Mouse (Mus musculus): ENCODE results near the gene Stat3. TPM values are rescaled to one million over a fixed set of nuclear protein-coding genes. Genes with fewer than 3 reads are reported as not detected.

The Stat3 gene
- polyA plus RNA-seq, 1 experiment from 2014 or later: 53.4 TPM

DNA sequence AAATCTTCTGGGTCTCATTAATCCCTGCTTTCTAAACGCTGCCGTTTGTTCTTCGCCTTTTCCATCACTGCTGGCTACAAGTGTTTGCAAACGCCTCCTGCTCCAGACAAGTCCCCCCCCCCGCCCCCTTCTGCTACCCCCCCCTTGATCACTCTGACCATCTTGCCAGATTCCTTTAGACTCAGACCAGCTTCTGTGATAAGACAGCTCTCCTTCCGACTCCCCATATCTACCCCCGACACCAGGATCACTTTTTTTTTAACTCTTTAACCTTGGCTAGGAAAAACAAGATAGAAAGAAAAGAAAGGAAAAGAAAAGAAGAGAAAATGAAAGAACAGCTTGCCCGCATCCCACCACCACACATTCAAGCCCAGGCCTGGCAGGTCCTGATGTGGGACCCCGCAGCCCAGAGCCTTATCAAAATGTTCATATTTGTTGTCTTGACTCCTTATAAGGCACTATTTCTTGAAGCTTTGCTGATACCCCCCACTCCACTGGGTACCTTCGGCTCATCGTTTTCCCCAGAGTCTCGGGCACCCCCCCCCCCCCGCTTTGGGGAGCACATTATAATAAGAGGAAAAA lies 89.8 kb downstream of the Stat3 start:
- ATAC-seq (ENCODE audit: borderline replicate concordance, extremely low read depth, low FRiP score, low TSS enrichment): no peak
- H3K36me3 ChIP-seq: no peaks in the 10 kb centered on the region
- H3K4me2 ChIP-seq: peak overlapping the region; percentile 87
- 1% methylated on average over 13 of the region's 13 CpGs for WGBS
- peak overlapping the region; percentile 80 for H3K27ac ChIP-seq
- H3K4me3 ChIP-seq: peak overlapping the region; percentile 89
- no peaks in the 10 kb centered on the region for H3K9me3 ChIP-seq
- H3K4me1 ChIP-seq: peaks cover 24% of the 10 kb centered on the region
- H3K9ac ChIP-seq: peak overlapping the region; percentile 92
- peaks cover 18% of the 10 kb centered on the region; the same call in 1 of the 2 replicates for H3K27me3 ChIP-seq

DNA sequence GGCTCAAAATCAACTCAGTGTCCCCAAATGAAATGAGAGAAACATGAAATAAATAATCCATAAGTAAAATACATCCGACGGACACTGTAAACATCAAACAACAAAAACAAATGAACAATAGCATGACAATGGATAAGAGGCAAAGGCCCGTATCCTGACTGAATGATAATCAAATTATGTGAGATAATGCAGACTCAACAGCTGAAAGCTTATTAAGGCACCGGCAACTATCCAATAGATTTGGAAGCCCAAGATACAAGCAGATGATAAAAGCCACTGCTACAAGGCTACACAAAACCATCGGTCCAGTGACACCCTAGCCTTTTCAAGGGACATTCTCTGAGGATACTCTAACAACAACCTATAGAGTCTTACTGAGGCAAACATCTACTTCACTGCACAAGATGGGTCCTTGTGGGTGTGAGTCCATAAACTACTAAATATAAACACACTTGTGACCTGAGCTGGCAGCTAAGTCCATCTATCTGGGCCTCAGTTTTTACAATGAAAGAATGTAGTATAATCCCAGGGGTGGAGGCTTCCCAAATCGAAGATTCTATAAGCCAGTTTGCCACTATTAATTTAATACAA lies 90.5 kb downstream of the Stat3 start:
- Histone ChIP-seq H3K9ac (0 out of 2 replicates have a peak overlapping the region, but pooled peaks have one; percentile 92), H3K4me2 (peak overlapping the region; percentile 87), H3K27ac (0 out of 2 replicates have a peak overlapping the region, but pooled peaks have one; percentile 25), H3K36me3 (no peaks in the 10 kb centered on the region), H3K4me3 (peak overlapping the region; percentile 89), H3K9me3 (no peaks in the 10 kb centered on the region), H3K4me1 (peaks cover 24% of the 10 kb centered on the region), H3K27me3 (peaks cover 12% of the 10 kb centered on the region; the same call in 1 of the 2 replicates)
- WGBS: 40% methylated on average over 6 of the region's 6 CpGs
- ATAC-seq (ENCODE audit: borderline replicate concordance, extremely low read depth, low FRiP score, low TSS enrichment): no peak

DNA sequence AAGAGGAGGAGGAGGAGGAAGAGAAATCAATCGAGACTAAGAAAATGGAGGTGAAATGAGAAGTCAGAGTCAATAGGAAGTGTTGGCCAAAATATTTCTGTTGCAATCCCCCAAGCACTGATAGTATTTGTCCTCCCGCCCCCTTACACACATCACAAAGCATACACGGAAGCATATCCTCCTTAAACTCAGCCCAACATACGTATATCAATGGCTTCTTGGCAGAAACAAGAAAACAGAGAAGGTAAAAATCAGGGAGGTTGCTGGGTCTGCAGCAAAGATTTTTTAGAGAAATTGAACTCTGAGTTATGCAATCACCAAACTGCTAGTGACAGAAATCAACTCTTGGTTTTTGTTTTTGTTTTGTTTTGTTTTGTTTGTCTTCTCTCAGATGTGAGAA lies 91.3 kb downstream of the Stat3 start:
- no peak for ATAC-seq (ENCODE audit: borderline replicate concordance, extremely low read depth, low FRiP score, low TSS enrichment)
- peaks cover 24% of the 10 kb centered on the region for H3K4me1 ChIP-seq
- H3K27me3 ChIP-seq: peaks cover 6% of the 10 kb centered on the region; the same call in 1 of the 2 replicates
- H3K9ac ChIP-seq: no peak overlapping the region
- H3K9me3 ChIP-seq: no peaks in the 10 kb centered on the region
- H3K27ac ChIP-seq: no peak overlapping the region
- peak overlapping the region; percentile 87; the same call in 1 of the 2 replicates for H3K4me2 ChIP-seq
- 39% methylated on average over 4 of the region's 4 CpGs for WGBS
- H3K4me3 ChIP-seq: no peak overlapping the region
- H3K36me3 ChIP-seq: no peaks in the 10 kb centered on the region

DNA sequence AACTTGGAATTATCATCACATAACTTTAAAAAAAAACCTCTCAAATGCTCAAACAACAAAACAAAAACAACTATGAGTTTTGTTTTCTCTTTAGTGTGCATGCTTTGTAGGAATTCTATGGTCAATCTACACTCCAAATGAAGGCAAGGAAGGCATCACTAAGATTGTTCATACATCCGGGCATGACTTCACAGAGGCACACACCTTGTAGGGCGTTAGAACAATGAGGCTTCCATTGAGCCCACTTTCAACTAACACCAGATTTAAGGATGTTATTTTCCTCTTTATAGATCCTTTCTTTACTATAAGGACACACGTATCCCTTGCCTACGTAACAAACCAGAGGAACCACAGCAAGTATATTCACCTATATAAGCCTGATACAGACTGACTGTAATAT lies 91.8 kb downstream of the Stat3 start:
- Histone ChIP-seq H3K4me1 (peaks cover 24% of the 10 kb centered on the region), H3K27me3 (0 out of 2 replicates have a peak, but pooled peaks cover 1% of the 10 kb centered on the region), H3K27ac (no peak overlapping the region), H3K4me2 (0 out of 2 replicates have a peak overlapping the region, but pooled peaks have one; percentile 87), H3K4me3 (no peak overlapping the region), H3K36me3 (no peaks in the 10 kb centered on the region), H3K9ac (no peak overlapping the region), H3K9me3 (no peaks in the 10 kb centered on the region)
- WGBS: 90% methylated on average over 4 of the region's 4 CpGs
- ATAC-seq (ENCODE audit: borderline replicate concordance, extremely low read depth, low FRiP score, low TSS enrichment): no peak

DNA sequence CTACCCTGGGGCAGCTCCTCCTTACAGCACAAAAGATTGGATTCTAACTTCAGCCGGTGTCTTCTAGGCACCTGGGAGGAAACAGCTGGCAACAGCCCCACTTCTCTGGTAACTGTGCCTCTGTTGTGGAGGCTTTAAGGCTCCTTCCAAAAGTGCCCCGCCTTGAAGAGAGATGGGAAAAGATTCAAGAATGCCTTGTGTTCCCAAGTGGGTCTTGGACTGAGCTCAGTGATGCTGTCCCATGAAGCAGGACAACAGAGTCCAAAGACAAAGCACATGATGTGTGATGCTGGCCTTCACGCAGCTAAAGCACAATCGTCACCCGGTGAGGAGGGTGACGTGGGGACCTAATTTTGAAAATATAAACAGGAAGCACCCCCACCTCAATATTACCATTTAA lies 93.5 kb downstream of the Stat3 start:
- Histone ChIP-seq H3K36me3 (no peaks in the 10 kb centered on the region), H3K4me2 (no peak overlapping the region), H3K4me3 (no peak overlapping the region), H3K9ac (no peak overlapping the region), H3K27ac (no peak overlapping the region), H3K9me3 (no peaks in the 10 kb centered on the region), H3K4me1 (peaks cover 25% of the 10 kb centered on the region), H3K27me3 (no peaks in the 10 kb centered on the region)
- ATAC-seq (ENCODE audit: borderline replicate concordance, extremely low read depth, low FRiP score, low TSS enrichment): no peak
- WGBS: 70% methylated on average over 6 of the region's 6 CpGs

DNA sequence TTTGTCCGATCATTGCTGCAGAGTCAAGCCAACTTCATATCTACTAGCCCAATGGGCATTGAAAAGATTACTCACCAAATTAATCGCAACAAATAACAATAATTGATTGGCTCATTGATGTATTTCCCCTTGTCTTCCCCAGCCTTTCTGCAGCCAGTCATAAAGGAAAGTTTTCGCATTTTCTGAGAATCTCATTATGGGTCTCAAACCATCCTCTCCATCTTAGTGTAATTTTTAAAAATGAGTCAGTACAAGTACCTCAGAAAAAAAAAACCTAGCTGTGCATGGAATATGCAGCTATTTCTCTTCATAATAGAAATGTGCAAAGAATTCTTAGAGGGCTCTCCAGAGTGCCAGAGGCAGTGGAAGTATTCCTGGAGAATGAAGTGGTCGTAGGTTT lies 95.2 kb downstream of the Stat3 start:
- Histone ChIP-seq H3K9me3 (no peaks in the 10 kb centered on the region), H3K4me1 (peaks cover 22% of the 10 kb centered on the region), H3K4me3 (no peak overlapping the region), H3K27me3 (no peaks in the 10 kb centered on the region), H3K27ac (no peak overlapping the region), H3K4me2 (no peak overlapping the region), H3K9ac (no peak overlapping the region), H3K36me3 (no peaks in the 10 kb centered on the region)
- no peak for ATAC-seq (ENCODE audit: borderline replicate concordance, extremely low read depth, low FRiP score, low TSS enrichment)
- WGBS: 83% methylated on average over 4 of the region's 4 CpGs

DNA sequence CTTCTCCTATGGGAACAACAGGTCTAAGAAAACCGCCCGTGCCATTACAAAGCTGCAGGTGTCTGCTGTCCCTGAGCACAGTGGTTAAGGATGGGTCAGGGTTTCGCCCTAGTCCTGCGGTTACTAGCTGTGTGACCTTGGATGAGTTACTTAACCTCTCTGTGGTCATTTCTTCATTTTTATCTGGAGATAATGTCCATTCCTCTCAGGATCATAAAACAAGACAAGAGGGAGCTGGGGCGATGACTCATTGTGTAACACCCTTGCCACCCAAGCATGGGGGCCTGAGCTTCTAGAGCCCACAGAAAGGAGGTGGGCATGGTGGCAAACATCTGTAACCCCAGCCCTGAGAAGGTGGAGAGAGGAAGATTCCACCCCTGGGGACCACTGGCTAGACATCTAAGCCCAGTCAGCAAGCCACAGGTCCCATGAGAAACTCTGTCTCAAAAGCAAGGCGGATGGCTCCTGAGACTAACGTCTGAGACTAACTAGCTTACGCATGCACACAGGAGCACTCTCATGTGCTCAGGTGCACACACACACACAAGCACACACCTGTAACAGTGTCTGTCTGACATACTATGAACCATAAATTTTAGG lies 96.2 kb downstream of the Stat3 start:
- Histone ChIP-seq H3K36me3 (no peaks in the 10 kb centered on the region), H3K27me3 (no peaks in the 10 kb centered on the region), H3K4me2 (no peak overlapping the region), H3K27ac (no peak overlapping the region), H3K9ac (no peak overlapping the region), H3K9me3 (no peaks in the 10 kb centered on the region), H3K4me1 (peaks cover 13% of the 10 kb centered on the region), H3K4me3 (no peak overlapping the region)
- ATAC-seq (ENCODE audit: borderline replicate concordance, extremely low read depth, low FRiP score, low TSS enrichment): no peak
- WGBS: 94% methylated on average over 8 of the region's 8 CpGs

DNA sequence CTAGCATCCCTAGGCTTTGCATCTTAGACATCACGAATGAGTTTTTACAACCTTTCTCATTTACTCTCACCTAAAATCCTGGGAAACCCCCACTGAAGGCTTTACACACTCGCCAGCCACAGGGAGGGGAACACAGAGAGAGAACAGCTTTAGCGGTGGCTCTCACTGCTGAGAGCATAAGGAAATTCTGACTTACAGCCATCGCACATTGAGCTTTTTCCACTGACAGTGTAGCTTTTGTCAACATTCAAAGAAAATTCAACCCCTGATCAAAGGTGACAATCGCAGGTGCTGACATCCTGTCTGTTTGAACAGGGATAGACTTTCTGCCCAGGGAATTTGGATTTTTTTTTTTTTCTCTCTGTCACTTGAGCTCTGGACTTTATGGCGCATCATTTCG lies 97.3 kb downstream of the Stat3 start:
- H3K27ac ChIP-seq: no peak overlapping the region
- peaks cover 11% of the 10 kb centered on the region for H3K4me1 ChIP-seq
- no peaks in the 10 kb centered on the region for H3K36me3 ChIP-seq
- no peaks in the 10 kb centered on the region for H3K27me3 ChIP-seq
- 0 out of 2 replicates have a peak, but pooled peaks cover 3% of the 10 kb centered on the region for H3K9me3 ChIP-seq
- 76% methylated on average over 7 of the region's 7 CpGs for WGBS
- no peak overlapping the region for H3K4me2 ChIP-seq
- H3K9ac ChIP-seq: no peak overlapping the region
- ATAC-seq (ENCODE audit: borderline replicate concordance, extremely low read depth, low FRiP score, low TSS enrichment): no peak
- H3K4me3 ChIP-seq: no peak overlapping the region

DNA sequence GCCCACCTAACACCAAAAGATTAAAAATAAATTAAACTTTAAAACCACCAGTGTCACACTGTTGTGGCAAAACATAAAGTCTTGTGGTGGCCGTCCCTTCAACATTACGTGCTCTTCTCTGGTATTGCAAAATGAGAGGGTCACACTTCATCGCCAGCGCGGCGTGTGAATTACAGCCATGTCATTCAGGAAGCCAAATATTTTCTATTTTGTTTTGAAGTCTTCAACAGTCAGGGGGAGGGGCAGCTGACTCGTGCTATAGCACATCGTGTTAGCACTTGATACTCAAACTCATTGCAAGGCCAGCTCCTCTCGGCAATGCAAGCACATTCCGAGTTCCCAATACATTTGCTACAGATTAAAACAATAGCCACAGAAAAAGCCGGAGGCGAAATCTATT lies 98.5 kb downstream of the Stat3 start:
- peak overlapping the region; percentile 10; the same call in 1 of the 2 replicates for H3K4me2 ChIP-seq

DNA sequence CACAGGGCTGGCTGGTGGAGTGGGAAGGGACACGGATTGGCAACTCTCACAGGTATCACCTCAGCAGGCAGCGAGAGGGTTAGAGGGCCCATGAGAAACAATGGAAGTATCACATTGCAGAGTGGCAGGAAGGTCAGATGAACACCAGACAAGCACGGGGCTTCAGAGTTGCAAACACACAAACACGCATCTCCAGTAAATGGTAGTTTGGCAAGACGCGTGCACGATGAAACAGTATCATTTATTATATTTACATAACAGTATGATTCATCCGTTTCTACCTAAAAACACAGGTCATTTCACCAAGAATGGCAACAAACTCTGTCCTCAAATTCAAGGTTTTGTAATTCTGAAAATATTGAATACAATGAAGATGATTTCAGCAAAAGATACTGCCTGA lies 99.8 kb downstream of the Stat3 start:
- 0 out of 2 replicates have a peak, but pooled peaks cover 3% of the 10 kb centered on the region for H3K9me3 ChIP-seq
- H3K4me3 ChIP-seq: no peak overlapping the region
- no peak for ATAC-seq (ENCODE audit: borderline replicate concordance, extremely low read depth, low FRiP score, low TSS enrichment)
- no peak overlapping the region for H3K9ac ChIP-seq
- H3K36me3 ChIP-seq: no peaks in the 10 kb centered on the region
- no peak overlapping the region for H3K4me2 ChIP-seq
- H3K27me3 ChIP-seq: no peaks in the 10 kb centered on the region
- WGBS: 57% methylated on average over 8 of the region's 8 CpGs
- peaks cover 11% of the 10 kb centered on the region for H3K4me1 ChIP-seq
- no peak overlapping the region for H3K27ac ChIP-seq

More for the DNA sequence above, 98.5 kb downstream of the Stat3 start:
- no peak overlapping the region for H3K4me3 ChIP-seq
- 0 out of 2 replicates have a peak, but pooled peaks cover 3% of the 10 kb centered on the region for H3K9me3 ChIP-seq
- H3K36me3 ChIP-seq: no peaks in the 10 kb centered on the region
- H3K9ac ChIP-seq: no peak overlapping the region
- no peaks in the 10 kb centered on the region for H3K27me3 ChIP-seq
- H3K27ac ChIP-seq: no peak overlapping the region
- 54% methylated on average over 12 of the region's 12 CpGs for WGBS
- H3K4me1 ChIP-seq: peaks cover 11% of the 10 kb centered on the region
- peak; percentile 57; the same call in 1 of the 2 replicates for ATAC-seq (ENCODE audit: borderline replicate concordance, extremely low read depth, low FRiP score, low TSS enrichment)

DNA sequence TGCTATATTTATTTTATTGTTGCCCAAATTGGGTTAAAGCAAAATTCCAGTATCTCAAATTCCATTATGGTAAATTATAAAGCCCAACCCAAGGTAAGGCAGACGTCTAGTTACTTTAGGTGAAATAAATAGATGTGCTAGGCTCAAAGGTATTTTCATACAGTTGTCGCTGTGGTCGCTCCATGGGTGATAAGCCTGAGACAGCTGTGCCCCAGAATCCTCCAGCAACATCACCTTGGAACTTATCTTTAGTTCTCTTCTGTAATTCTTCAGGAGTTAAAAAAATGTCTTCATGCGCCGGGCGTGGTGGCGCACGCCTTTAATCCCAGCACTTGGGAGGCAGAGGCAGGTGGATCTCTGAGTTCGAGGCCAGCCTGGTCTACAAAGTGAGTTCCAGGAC lies 100.4 kb downstream of the Stat3 start:
- Histone ChIP-seq H3K4me1 (peaks cover 11% of the 10 kb centered on the region), H3K9ac (no peak overlapping the region), H3K4me2 (no peak overlapping the region), H3K9me3 (0 out of 2 replicates have a peak, but pooled peaks cover 3% of the 10 kb centered on the region), H3K36me3 (no peaks in the 10 kb centered on the region), H3K27me3 (no peaks in the 10 kb centered on the region), H3K4me3 (no peak overlapping the region), H3K27ac (no peak overlapping the region)
- WGBS: 88% methylated on average over 9 of the region's 9 CpGs
- ATAC-seq (ENCODE audit: borderline replicate concordance, extremely low read depth, low FRiP score, low TSS enrichment): no peak
